Mouse (Mus musculus) brain, embryonic 14.5 days (tissue): ENCODE results near the gene Adgrf2.

Source experiments
- CTCF ChIP-seq: fragments of 200-500 bp; IDR thresholded peaks from 2 replicates; pipeline ENCODE4 v1.5.1; 2012; ENCODE audit warnings: inconsistent platforms, mild to moderate bottlenecking, moderate library complexity, borderline replicate concordance; ENCODE audit not compliant: insufficient read depth, insufficient read length; ENCODE audit errors: extremely low read depth
- POLR2A ChIP-seq: fragments of 200-500 bp; IDR thresholded peaks from 2 replicates; pipeline ENCODE4 v1.6.1; 2012; ENCODE audit warnings: mild to moderate bottlenecking, inconsistent platforms, borderline replicate concordance; ENCODE audit not compliant: poor library complexity, insufficient read depth, insufficient read length, severe bottlenecking; ENCODE audit errors: extremely low read depth

DNA sequence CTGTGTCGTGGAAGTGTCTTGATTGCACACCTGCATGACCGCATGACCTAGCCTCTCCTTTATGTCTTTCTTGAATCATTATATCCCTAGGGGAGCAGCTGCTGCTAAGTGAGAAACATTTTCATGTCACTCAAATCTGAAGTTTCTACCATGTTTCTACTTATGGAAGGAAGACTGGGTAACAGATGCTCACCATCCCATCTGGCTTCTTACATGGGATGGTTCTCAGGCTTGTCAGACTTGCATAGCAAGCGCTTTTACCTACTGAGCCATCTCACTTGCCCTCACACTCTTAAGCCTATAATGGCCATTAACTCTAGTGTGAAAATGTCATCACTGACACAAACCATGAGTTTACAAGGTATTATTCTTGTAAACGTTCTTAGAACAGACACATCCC is 36.4 kb downstream of the Adgrf2 start:
- TF ChIP-seq CTCF, result no peak
- no peak for TF ChIP-seq POLR2A
